Mouse (Mus musculus) liver, adult 2 months (tissue): ENCODE results near the gene Pgpep1l.

Source experiments
- CTCF ChIP-seq: fragments of 200-500 bp; IDR thresholded peaks from 2 replicates; pipeline ENCODE4 v1.5.1; 2011; ENCODE audit warnings: low read depth, low read length, control low read depth
- POLR2A ChIP-seq: fragments of 200-500 bp; IDR thresholded peaks from 2 replicates; pipeline ENCODE4 v1.6.1; 2011; ENCODE audit warnings: low read length, control low read depth; ENCODE audit not compliant: insufficient read depth; ENCODE audit errors: extremely low read depth

- TF ChIP-seq CTCF, result no peak
- no peak for TF ChIP-seq POLR2A
Observed at GRCm38 (mm10) chr7:68227621-68228020, 36.4 kb downstream of the Pgpep1l start.
